Mouse (Mus musculus) heart, postnatal 0 days (tissue): ENCODE data around the gene Slc52a3. TPM values are rescaled to one million over a fixed set of nuclear protein-coding genes. Genes with fewer than 3 reads are reported as not detected.

ENCODE experiments used
- ATAC-seq: fragments of 200-750 bp; cut with Nextera tagmentation; 2 replicates; pipeline ENCODE4 v1.8.0; 2017; ENCODE audit warnings: low read depth, moderate number of reproducible peaks, moderate library complexity; ENCODE audit not compliant: insufficient read depth
- DNase-seq: peaks from one replicate; pipeline ENCODE4 v3.0.0-alpha.2; 2016; ENCODE audit warnings: low spot score
- H3K27ac ChIP-seq: fragments of 300-500 bp; sonication (generic); 2 replicates; pipeline ENCODE4 v1.5.1; 2014; ENCODE audit warnings: low read depth, mild to moderate bottlenecking
- H3K27me3 ChIP-seq: fragments of 300-500 bp; sonication (generic); 2 replicates; pipeline ENCODE4 v1.6.1; 2014; ENCODE audit warnings: low read length, mixed read lengths; ENCODE audit not compliant: control insufficient read depth, insufficient read depth
- H3K36me3 ChIP-seq: fragments of 300-500 bp; sonication (generic); replicated peaks from 2 replicates; pipeline ENCODE4 v1.6.1; 2014; ENCODE audit warnings: low read length, mixed read lengths; ENCODE audit not compliant: control insufficient read depth, insufficient read depth
- H3K4me1 ChIP-seq: fragments of 300-500 bp; sonication (generic); 2 replicates; pipeline ENCODE4 v1.6.1; 2014; ENCODE audit warnings: antibody characterized with exemption; ENCODE audit not compliant: control insufficient read depth, insufficient read depth
- H3K4me2 ChIP-seq: fragments of 300-500 bp; sonication (generic); 2 replicates; pipeline ENCODE4 v1.6.1; 2014; ENCODE audit warnings: low read depth, mild to moderate bottlenecking, low read length, moderate library complexity
- H3K4me3 ChIP-seq: fragments of 300-500 bp; sonication (generic); 2 replicates; pipeline ENCODE4 v1.5.1; 2014; ENCODE audit warnings: low read depth, low read length
- H3K9ac ChIP-seq: fragments of 300-500 bp; sonication (generic); replicated peaks from 2 replicates; pipeline ENCODE4 v1.6.1; 2014; ENCODE audit warnings: low read depth, low read length, mixed read lengths
- H3K9me3 ChIP-seq: fragments of 300-500 bp; sonication (generic); replicated peaks from 2 replicates; pipeline ENCODE4 v1.6.1; 2016; ENCODE audit warnings: low read length; ENCODE audit not compliant: control insufficient read depth
- CTCF ChIP-seq: IDR thresholded peaks from 2 replicates; pipeline ENCODE4 v1.5.1; 2016; ENCODE audit warnings: antibody characterized with exemption, control low read depth, low read depth
- EP300 ChIP-seq: IDR thresholded peaks from 2 replicates; pipeline ENCODE4 v1.6.1; 2016; ENCODE audit warnings: antibody characterized with exemption, low read depth
- WGBS: fragments of 180-500 bp; shearing (Covaris S2); extraction: QIAGEN DNeasy Blood & Tissue Kit; methylation state at CpG from one replicate; pipeline ENCODE4 v1.1.7; 2014; 5-methylcytosine and 5-hydroxymethylcytosine counted together
- polyA plus RNA-seq: library from polyadenylated mRNA; unstranded; fragments of >200 nt; fragmentation: Nextera tagmentation; extraction: Ambion mirVana; gene quantifications from 2 replicates; pipeline ENCODE4 v1.2.1, GENCODE M21; 2015
- total RNA-seq: library from RNA; depleted of rRNA; stranded (reverse); fragments of >200 nt; gene quantifications from 2 replicates; pipeline ENCODE4 v1.2.3, GENCODE M21; 2014; ENCODE audit warnings: low replicate concordance

Slc52a3 gene
- total and polyA plus RNA-seq, 2 experiments from 2014 or later = 0.68 to 6.6 TPM

- H3K4me3 ChIP-seq = no peak overlapping the region
- peaks cover 68% of the 10 kb centered on the region for H3K27me3 ChIP-seq
- peaks cover 6% of the 10 kb centered on the region; the same call in 1 of the 2 replicates for H3K4me1 ChIP-seq
- H3K9ac ChIP-seq = no peak overlapping the region
- H3K9me3 ChIP-seq = no peaks in the 10 kb centered on the region; the same call in 1 of the 2 replicates
- TF ChIP-seq CTCF (no peak), EP300 (no peak)
- no peak for ATAC-seq
- H3K36me3 ChIP-seq = no peaks in the 10 kb centered on the region
- WGBS = 5% methylated on average over 25 of the region's 25 CpGs
- H3K4me2 ChIP-seq = no peak overlapping the region
- H3K27ac ChIP-seq = no peak overlapping the region
- no peak for DNase-seq
These were observed 51.0 kb downstream of the Slc52a3 start for GRCm38 (mm10) chr2:152047116-152048002.

- Histone ChIP-seq H3K4me2 (peak overlapping the region; percentile 81), H3K9ac (peak overlapping the region; percentile 18; the same call in 1 of the 2 replicates), H3K27me3 (peaks cover 77% of the 10 kb centered on the region), H3K9me3 (no peaks in the 10 kb centered on the region; the same call in 1 of the 2 replicates), H3K27ac (no peak overlapping the region), H3K36me3 (no peaks in the 10 kb centered on the region), H3K4me3 (peak overlapping the region; percentile 52), H3K4me1 (peaks cover 6% of the 10 kb centered on the region; the same call in 1 of the 2 replicates)
- TF ChIP-seq EP300 (no peak), CTCF (no peak)
- DNase-seq = no peak
- WGBS = under 1% methylated on average over 75 of the region's 82 CpGs
- ATAC-seq = no peak; the same call in 1 of the 2 replicates
These were observed 52.0 kb downstream of the Slc52a3 start for GRCm38 (mm10) chr2:152048003-152048980.

GRCm38 (mm10) chr2:152048981-152049441 is 52.7 kb downstream of the Slc52a3 start:
- WGBS = under 1% methylated on average over 24 of the region's 24 CpGs
- no peak; the same call in 1 of the 2 replicates for ATAC-seq
- H3K9me3 ChIP-seq = no peaks in the 10 kb centered on the region; the same call in 1 of the 2 replicates

GRCm38 (mm10) chr2:152049611-152050270 is 53.4 kb downstream of the Slc52a3 start:
- Histone ChIP-seq H3K4me3 (peak overlapping the region; percentile 52; the same call in 1 of the 2 replicates), H3K9ac (no peak overlapping the region), H3K4me1 (peaks cover 6% of the 10 kb centered on the region; the same call in 1 of the 2 replicates), H3K27me3 (peaks cover 80% of the 10 kb centered on the region), H3K27ac (no peak overlapping the region), H3K36me3 (no peaks in the 10 kb centered on the region), H3K4me2 (no peak overlapping the region), H3K9me3 (no peaks in the 10 kb centered on the region; the same call in 1 of the 2 replicates)
- no peak for TF ChIP-seq EP300
- TF ChIP-seq CTCF = no peak
- 4% methylated on average over 13 of the region's 13 CpGs for WGBS
- DNase-seq = no peak
- ATAC-seq = no peak

More at GRCm38 (mm10) chr2:152048981-152049441, 52.7 kb downstream of the Slc52a3 start:
- TF ChIP-seq CTCF (no peak), EP300 (no peak)
- Histone ChIP-seq H3K27ac (no peak overlapping the region), H3K4me3 (peak overlapping the region; percentile 52), H3K4me2 (peak overlapping the region; percentile 81), H3K36me3 (no peaks in the 10 kb centered on the region), H3K9ac (peak overlapping the region; percentile 18), H3K27me3 (peaks cover 79% of the 10 kb centered on the region), H3K4me1 (peaks cover 6% of the 10 kb centered on the region; the same call in 1 of the 2 replicates)
- no peak for DNase-seq
